Mouse (Mus musculus): ENCODE measurements at regions not wholly inside any gene's neighbourhood (a gene's known extent, or its start where the extent isn't known, plus 50 kb on each side); places are given as distances from the start of the nearest gene placed in this dataset.

DNA sequence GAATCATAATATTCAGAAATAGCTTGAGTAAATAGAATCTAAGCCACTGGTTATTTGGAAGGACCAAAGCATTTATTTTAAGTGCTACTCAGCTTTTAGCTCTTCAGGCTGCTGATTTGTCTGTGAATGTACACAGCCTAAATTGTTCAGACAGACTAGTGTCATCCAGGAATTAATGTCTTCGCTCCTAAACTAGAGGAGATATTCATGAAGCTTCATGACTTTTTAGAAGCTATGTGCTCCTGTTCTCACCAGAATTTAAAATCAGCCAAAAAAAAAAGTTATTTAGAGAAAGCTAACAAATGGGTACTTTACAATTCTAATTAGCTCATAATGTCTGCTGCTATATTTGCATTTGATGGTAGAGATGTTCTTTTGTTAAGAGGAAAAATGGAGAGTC lies 531.2 kb upstream of the Intu start:
- no peak overlapping the region for H3K4me3 ChIP-seq
- H3K27me3 ChIP-seq, result no peaks in the 10 kb centered on the region
- no peak overlapping the region for H3K9ac ChIP-seq
- no peak overlapping the region for H3K27ac ChIP-seq
- H3K36me3 ChIP-seq, result no peaks in the 10 kb centered on the region
- no peak for ATAC-seq (ENCODE audit: low FRiP score)
- H3K4me2 ChIP-seq, result no peak overlapping the region
- H3K9me3 ChIP-seq, result no peaks in the 10 kb centered on the region
- no peaks in the 10 kb centered on the region for H3K4me1 ChIP-seq (replicated peaks)
- 80% methylated on average over 1 of the region's 1 CpGs for WGBS

DNA sequence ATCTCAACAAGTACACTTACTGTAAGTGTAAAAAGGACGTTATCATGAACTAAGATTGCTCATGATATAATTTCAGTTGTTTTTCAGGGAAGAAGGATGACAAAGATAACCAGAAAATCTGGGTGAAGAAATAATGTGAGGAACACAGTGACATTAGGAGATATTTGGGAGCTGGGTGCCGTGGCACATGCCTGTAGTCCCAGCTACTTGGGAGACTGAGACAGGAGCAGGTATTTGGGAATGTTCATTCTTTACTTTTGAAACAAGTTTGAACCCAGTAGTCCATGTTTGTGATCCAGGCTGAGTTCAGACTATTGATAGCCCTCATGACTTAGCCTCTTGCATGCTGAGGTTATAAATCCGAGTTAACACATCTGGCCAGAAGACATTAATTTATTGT lies 528.2 kb upstream of the Intu start:
- no peak for ATAC-seq (ENCODE audit: low FRiP score)
- H3K27ac ChIP-seq, result no peak overlapping the region
- no peaks in the 10 kb centered on the region for H3K9me3 ChIP-seq
- no peak overlapping the region for H3K4me2 ChIP-seq
- H3K4me3 ChIP-seq, result no peak overlapping the region
- WGBS, result 82% methylated on average over 3 of the region's 3 CpGs
- H3K4me1 ChIP-seq (replicated peaks), result no peaks in the 10 kb centered on the region
- no peaks in the 10 kb centered on the region for H3K36me3 ChIP-seq
- H3K27me3 ChIP-seq, result no peaks in the 10 kb centered on the region
- no peak overlapping the region for H3K9ac ChIP-seq

DNA sequence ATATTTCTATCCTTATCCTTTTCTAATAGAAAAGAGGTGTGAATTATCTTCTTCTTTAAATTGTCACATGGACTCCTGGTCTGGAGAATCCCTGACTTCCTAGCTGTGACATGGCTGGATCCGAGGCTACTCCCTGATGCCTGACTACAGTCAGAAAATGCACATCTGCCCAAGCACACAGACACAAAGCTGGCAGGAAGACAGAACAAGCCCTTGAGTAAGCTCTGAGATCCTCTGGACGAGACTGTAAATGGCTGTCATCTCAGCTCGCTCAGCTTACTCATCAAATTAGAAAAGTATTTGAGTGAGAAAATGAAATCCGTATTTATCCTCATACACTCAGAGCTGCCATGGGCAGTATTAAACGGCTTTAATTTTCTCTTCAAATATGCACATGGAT lies 521.0 kb upstream of the Intu start:
- Histone ChIP-seq H3K4me3 (no peak overlapping the region), H3K4me2 (no peak overlapping the region), H3K9me3 (no peaks in the 10 kb centered on the region), H3K36me3 (no peaks in the 10 kb centered on the region), H3K9ac (no peak overlapping the region), H3K4me1 (replicated peaks) (no peaks in the 10 kb centered on the region), H3K27ac (no peak overlapping the region), H3K27me3 (no peaks in the 10 kb centered on the region)
- ATAC-seq (ENCODE audit: low FRiP score), result no peak
- WGBS, result 81% methylated on average over 5 of the region's 5 CpGs

GRCm38 (mm10) chr3:40021682-40022081 lies 509.4 kb upstream of the Intu start:
- Histone ChIP-seq H3K4me1 (replicated peaks) (no peaks in the 10 kb centered on the region), H3K4me2 (no peak overlapping the region), H3K9ac (no peak overlapping the region), H3K36me3 (no peaks in the 10 kb centered on the region), H3K4me3 (no peak overlapping the region), H3K9me3 (no peaks in the 10 kb centered on the region), H3K27me3 (no peaks in the 10 kb centered on the region), H3K27ac (no peak overlapping the region)
- no peak for ATAC-seq (ENCODE audit: low FRiP score)
- 33% methylated on average over 2 of the region's 2 CpGs for WGBS

GRCm38 (mm10) chr3:40027713-40028112 lies 503.4 kb upstream of the Intu start:
- no peaks in the 10 kb centered on the region for H3K4me1 ChIP-seq (replicated peaks)
- H3K9ac ChIP-seq, result no peak overlapping the region
- H3K9me3 ChIP-seq, result no peaks in the 10 kb centered on the region
- ATAC-seq (ENCODE audit: low FRiP score), result no peak
- no peak overlapping the region for H3K4me3 ChIP-seq
- H3K36me3 ChIP-seq, result no peaks in the 10 kb centered on the region
- H3K4me2 ChIP-seq, result no peak overlapping the region
- no peaks in the 10 kb centered on the region for H3K27me3 ChIP-seq
- H3K27ac ChIP-seq, result no peak overlapping the region

GRCm38 (mm10) chr3:40036177-40036576 lies 494.9 kb upstream of the Intu start:
- Histone ChIP-seq H3K4me2 (no peak overlapping the region), H3K27ac (no peak overlapping the region), H3K9ac (no peak overlapping the region), H3K36me3 (no peaks in the 10 kb centered on the region), H3K9me3 (no peaks in the 10 kb centered on the region), H3K27me3 (no peaks in the 10 kb centered on the region), H3K4me3 (no peak overlapping the region), H3K4me1 (replicated peaks) (no peaks in the 10 kb centered on the region)
- 68% methylated on average over 2 of the region's 2 CpGs for WGBS
- no peak for ATAC-seq (ENCODE audit: low FRiP score)

- no peaks in the 10 kb centered on the region for H3K4me1 ChIP-seq (replicated peaks)
- no peak overlapping the region for H3K27ac ChIP-seq
- H3K4me2 ChIP-seq, result no peak overlapping the region
- H3K9ac ChIP-seq, result no peak overlapping the region
- WGBS, result 80% methylated on average over 4 of the region's 4 CpGs
- H3K9me3 ChIP-seq, result no peaks in the 10 kb centered on the region
- no peaks in the 10 kb centered on the region for H3K27me3 ChIP-seq
- no peak overlapping the region for H3K4me3 ChIP-seq
- no peaks in the 10 kb centered on the region for H3K36me3 ChIP-seq
- ATAC-seq (ENCODE audit: low FRiP score), result no peak
These were observed 481.4 kb upstream of the Intu start for GRCm38 (mm10) chr3:40049721-40050120.

DNA sequence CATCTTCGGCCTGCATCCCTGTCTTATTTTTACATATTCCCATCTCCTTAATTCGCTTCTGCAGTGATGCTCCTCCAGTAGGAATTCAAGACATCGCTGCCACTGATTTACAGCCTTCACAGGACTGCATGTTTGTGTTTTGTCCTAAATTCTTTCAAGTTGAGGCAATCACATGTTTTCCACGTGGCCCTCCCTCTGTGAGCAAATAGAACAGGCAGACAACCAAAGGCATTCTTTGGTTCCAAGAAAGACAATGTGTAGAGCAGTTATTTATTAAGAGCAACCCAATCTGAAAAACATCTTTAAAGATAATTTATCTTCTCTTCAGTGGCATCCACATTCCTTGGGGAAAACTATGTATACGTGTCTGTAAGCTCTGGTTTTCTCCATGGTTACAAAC lies 472.8 kb upstream of the Intu start:
- H3K4me1 ChIP-seq (replicated peaks), result peaks cover 4% of the 10 kb centered on the region; the same call in 1 of the 2 replicates
- WGBS, result 66% methylated on average over 5 of the region's 5 CpGs
- H3K9me3 ChIP-seq, result no peaks in the 10 kb centered on the region
- H3K4me3 ChIP-seq, result no peak overlapping the region
- no peak overlapping the region for H3K9ac ChIP-seq
- no peak overlapping the region for H3K4me2 ChIP-seq
- H3K27me3 ChIP-seq, result no peaks in the 10 kb centered on the region
- ATAC-seq (ENCODE audit: low FRiP score), result no peak
- no peak overlapping the region for H3K27ac ChIP-seq
- H3K36me3 ChIP-seq, result no peaks in the 10 kb centered on the region

DNA sequence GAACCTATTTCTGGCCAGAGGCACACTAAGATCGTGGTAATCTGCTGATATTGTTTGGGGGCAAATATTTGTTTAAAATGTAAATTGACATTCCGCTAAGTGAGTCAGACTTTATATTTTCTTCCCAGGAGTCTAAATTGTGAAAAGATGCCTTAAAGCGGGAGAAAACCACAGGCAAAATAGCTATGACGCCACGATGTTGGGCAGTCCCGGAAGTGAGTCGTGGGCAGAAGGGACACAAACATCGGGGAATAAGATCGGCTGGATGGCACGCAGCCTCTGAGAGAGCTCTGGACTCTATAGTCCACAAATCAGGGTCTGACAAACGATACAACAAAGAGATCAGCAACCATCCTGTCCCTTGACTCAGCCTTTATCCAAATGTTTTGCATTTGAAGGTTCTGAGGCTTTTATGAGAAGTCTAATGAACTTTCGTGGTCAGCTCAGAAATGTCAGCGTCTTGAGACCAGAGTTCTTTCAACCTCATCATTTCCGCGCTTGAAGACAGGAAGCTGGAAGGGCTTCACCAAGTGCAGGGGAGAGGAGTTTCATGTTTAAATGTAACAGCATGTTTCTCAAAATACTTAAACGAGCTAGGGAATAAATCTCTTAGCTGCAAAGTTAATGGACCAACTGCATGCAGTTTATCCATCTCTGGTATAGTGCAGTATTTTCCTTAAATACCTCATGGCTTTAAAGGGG lies 472.2 kb upstream of the Intu start:
- no peak overlapping the region for H3K27ac ChIP-seq
- no peaks in the 10 kb centered on the region for H3K36me3 ChIP-seq
- no peaks in the 10 kb centered on the region for H3K9me3 ChIP-seq
- H3K27me3 ChIP-seq, result no peaks in the 10 kb centered on the region
- WGBS, result 67% methylated on average over 16 of the region's 16 CpGs
- H3K4me2 ChIP-seq, result no peak overlapping the region
- ATAC-seq (ENCODE audit: low FRiP score), result no peak
- H3K4me1 ChIP-seq (replicated peaks), result peaks cover 4% of the 10 kb centered on the region; the same call in 1 of the 2 replicates
- no peak overlapping the region for H3K4me3 ChIP-seq
- H3K9ac ChIP-seq, result no peak overlapping the region

DNA sequence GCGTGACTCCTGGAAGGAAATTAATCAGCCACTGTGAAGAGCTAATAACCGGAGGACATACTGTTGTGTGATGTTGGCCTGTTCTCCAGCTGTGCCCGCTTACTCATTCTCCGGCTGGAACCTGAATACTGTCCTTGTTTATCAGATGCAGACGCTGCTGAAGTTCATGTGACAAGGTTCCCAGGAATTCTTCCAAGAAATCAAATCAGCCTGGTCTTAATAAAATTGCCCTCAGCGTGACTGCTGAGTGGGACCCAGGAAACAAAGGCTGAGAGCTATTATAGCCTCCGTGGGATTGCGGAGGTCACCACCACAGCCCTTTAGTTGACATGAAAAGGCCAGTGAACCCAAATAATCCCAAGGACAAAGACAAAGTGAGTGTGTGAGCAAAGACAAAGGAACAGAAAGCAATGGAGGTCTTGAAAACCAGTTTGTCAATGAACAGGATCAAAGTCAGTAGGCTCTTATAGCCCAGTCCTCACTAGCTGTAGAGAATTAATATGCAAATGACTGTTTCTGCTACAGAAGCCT lies 460.9 kb upstream of the Intu start:
- 10% methylated on average over 8 of the region's 8 CpGs for WGBS
- H3K9ac ChIP-seq, result no peak overlapping the region
- H3K4me2 ChIP-seq, result no peak overlapping the region
- H3K36me3 ChIP-seq, result no peaks in the 10 kb centered on the region
- peak overlapping the region; percentile 62 for H3K27ac ChIP-seq
- no peaks in the 10 kb centered on the region for H3K9me3 ChIP-seq
- peaks cover 10% of the 10 kb centered on the region for H3K4me1 ChIP-seq (replicated peaks)
- ATAC-seq (ENCODE audit: low FRiP score), result peak; percentile 94
- H3K27me3 ChIP-seq, result no peaks in the 10 kb centered on the region
- no peak overlapping the region for H3K4me3 ChIP-seq

DNA sequence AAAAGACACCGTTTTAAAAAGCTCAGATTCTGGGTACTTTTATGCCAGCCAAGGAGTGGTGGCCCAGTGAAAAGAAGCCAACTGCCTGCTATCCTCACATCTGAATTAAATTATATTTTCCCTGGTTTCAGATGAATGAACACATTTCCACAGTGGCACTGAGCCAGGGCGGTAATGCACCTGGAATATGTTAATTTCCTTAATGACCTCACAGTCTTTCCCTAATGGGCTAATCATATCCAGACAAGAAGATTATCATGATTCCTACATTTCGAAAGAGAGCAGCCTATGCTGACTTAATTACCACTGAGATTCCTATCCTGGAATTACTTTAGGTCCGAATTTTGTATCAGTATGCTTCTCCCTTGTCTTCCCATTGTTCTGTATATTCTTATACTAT lies 454.3 kb upstream of the Intu start:
- no peak overlapping the region for H3K9ac ChIP-seq
- no peak overlapping the region for H3K4me3 ChIP-seq
- no peak overlapping the region for H3K4me2 ChIP-seq
- ATAC-seq (ENCODE audit: low FRiP score), result peak; percentile 78
- H3K9me3 ChIP-seq, result no peaks in the 10 kb centered on the region
- WGBS, result 48% methylated on average over 4 of the region's 4 CpGs
- peak overlapping the region; percentile 64 for H3K27ac ChIP-seq
- peaks cover 4% of the 10 kb centered on the region; the same call in 1 of the 2 replicates for H3K4me1 ChIP-seq (replicated peaks)
- no peaks in the 10 kb centered on the region for H3K36me3 ChIP-seq
- H3K27me3 ChIP-seq, result no peaks in the 10 kb centered on the region

GRCm38 (mm10) chr3:40085116-40085515 lies 446.0 kb upstream of the Intu start:
- WGBS, result 92% methylated on average over 2 of the region's 2 CpGs
- no peak for ATAC-seq (ENCODE audit: low FRiP score)
- Histone ChIP-seq H3K4me2 (no peak overlapping the region), H3K27me3 (no peaks in the 10 kb centered on the region), H3K36me3 (no peaks in the 10 kb centered on the region), H3K4me3 (no peak overlapping the region), H3K27ac (no peak overlapping the region), H3K9ac (no peak overlapping the region), H3K4me1 (replicated peaks) (no peaks in the 10 kb centered on the region), H3K9me3 (no peaks in the 10 kb centered on the region)

DNA sequence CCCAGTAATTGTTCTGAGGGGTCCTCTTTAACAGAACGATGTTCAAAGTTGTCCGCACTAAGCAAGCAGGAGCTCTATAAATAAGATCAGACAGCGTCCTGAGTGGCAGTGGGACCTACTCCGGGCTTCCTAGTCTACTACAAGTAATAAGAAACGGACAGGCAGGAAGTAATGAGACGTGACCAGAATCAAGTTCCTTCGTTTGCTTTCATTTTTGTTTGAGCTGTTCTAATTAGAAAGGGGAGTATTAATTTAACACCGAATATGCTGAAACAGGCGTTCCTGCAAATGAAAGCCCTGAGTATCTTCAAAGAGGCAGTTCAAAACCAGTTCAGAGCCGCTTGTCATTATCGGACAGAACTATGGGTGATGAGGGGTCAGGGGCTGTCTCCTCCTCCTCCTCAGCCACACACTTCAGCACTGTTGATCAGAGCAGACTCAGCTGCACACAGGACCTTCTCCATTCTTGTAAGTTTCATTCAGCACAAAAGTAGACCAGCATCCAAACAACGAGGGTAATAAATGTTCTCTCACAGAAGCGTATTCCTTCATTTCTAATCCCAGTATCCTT lies 439.2 kb upstream of the Intu start:
- no peak for ATAC-seq (ENCODE audit: low FRiP score)
- H3K27ac ChIP-seq, result no peak overlapping the region
- 79% methylated on average over 13 of the region's 13 CpGs for WGBS

More for the DNA sequence above, 439.2 kb upstream of the Intu start:
- H3K4me2 ChIP-seq, result no peak overlapping the region
- no peaks in the 10 kb centered on the region for H3K36me3 ChIP-seq
- no peaks in the 10 kb centered on the region for H3K9me3 ChIP-seq
- no peak overlapping the region for H3K4me3 ChIP-seq
- no peaks in the 10 kb centered on the region for H3K27me3 ChIP-seq
- peaks cover 3% of the 10 kb centered on the region; the same call in 1 of the 2 replicates for H3K4me1 ChIP-seq (replicated peaks)
- H3K9ac ChIP-seq, result no peak overlapping the region
